9 mouse cellular contexts compared by ENCODE assay signal in genomic region chr10:42631754-42632452, GRCm38 (mm10). TPM values are rescaled to one million over a fixed set of nuclear protein-coding genes. Genes with fewer than 3 reads are reported as not detected.
DNase-seq lines count a peak whose midpoint lies in the region; ATAC-seq and TF ChIP-seq lines count a peak whose summit lies in the region.
"Had no signal": no experiment of that assay in that cellular context is flagged by ENCODE, and none has a peak within 500 bp of the region (broad histone marks: within the 10 kb centered on the region; RNA-seq: fewer than 3 reads in every experiment).

No protein-coding gene starts in this region.

- TF ChIP-seq POLR2A in brain, embryonic 14.5 days (IDR thresholded peaks at IDR 0.05; ENCODE audit: borderline replicate concordance, extremely low read depth, insufficient read depth, insufficient read length, poor library complexity, severe bottlenecking): no peak

- no peaks in the 10 kb centered on the region for H3K9me3 ChIP-seq in heart, embryonic 15.5 days (replicated peaks)
- no peaks in the 10 kb centered on the region for H3K9me3 ChIP-seq in midbrain, embryonic 12.5 days

- H3K4me1 ChIP-seq in heart, embryonic 15.5 days (replicated peaks): peaks cover 43% of the 10 kb centered on the region
- peaks cover 71% of the 10 kb centered on the region for H3K4me1 ChIP-seq in midbrain, embryonic 12.5 days

- H3K9ac ChIP-seq in heart, embryonic 15.5 days: no peak overlapping the region
- peak overlapping the region; percentile 35 for H3K9ac ChIP-seq in midbrain, embryonic 12.5 days (replicated peaks)

- under 1% methylated on average over 41 of the region's 42 CpGs for WGBS in heart, embryonic 15.5 days
- WGBS in midbrain, embryonic 12.5 days: 1% methylated on average over 42 of the region's 42 CpGs

- no peak overlapping the region for H3K27ac ChIP-seq in heart, embryonic 15.5 days
- H3K27ac ChIP-seq in midbrain, embryonic 12.5 days (replicated peaks): peak overlapping the region; percentile 76

- peak overlapping the region; percentile 89 for H3K4me2 ChIP-seq in heart, embryonic 15.5 days
- peak overlapping the region; percentile 52 for H3K4me2 ChIP-seq in midbrain, embryonic 12.5 days (replicated peaks)

- ATAC-seq in heart, embryonic 15.5 days (replicated peaks; ENCODE audit: insufficient number of reproducible peaks, insufficient read depth, low FRiP score, low read depth): no peak
- ATAC-seq in midbrain, embryonic 12.5 days (ENCODE audit: low FRiP score, low read depth): peak; percentile 38

- no peak for TF ChIP-seq CTCF in brain, embryonic 14.5 days (IDR thresholded peaks at IDR 0.05; ENCODE audit: borderline replicate concordance, extremely low read depth, insufficient read depth, insufficient read length)

- H3K4me3 ChIP-seq in heart, embryonic 15.5 days: peak overlapping the region; percentile 51
- H3K4me3 ChIP-seq in midbrain, embryonic 12.5 days: peak overlapping the region; percentile 33

- peaks cover 98% of the 10 kb centered on the region for H3K27me3 ChIP-seq in heart, embryonic 15.5 days
- peaks cover 93% of the 10 kb centered on the region for H3K27me3 ChIP-seq in midbrain, embryonic 12.5 days

- no peaks in the 10 kb centered on the region for H3K36me3 ChIP-seq in heart, embryonic 15.5 days
- H3K36me3 ChIP-seq in midbrain, embryonic 12.5 days: no peaks in the 10 kb centered on the region

- DNase-seq in heart, adult 18-20 months: no peak
- peak; percentile 57 for DNase-seq in brain, embryonic 14.5 days (ENCODE audit: low read depth)
- peak; percentile 6 for DNase-seq in heart, postnatal 4 days
- no peak for DNase-seq in frontal cortex, postnatal 36 days (ENCODE audit: low spot score in 2 of 2)
- no peak for DNase-seq in gastrocnemius, postnatal 10 days
- DNase-seq in ovary, adult 18-20 months (ENCODE audit: low spot score): no peak

RNA-seq across cellular contexts. Expression of gene Ostm1, which starts 48.3 kb away (rescaled TPM):
- 17.0 and 20.1 TPM in 2 replicates for polyA plus RNA-seq in heart, embryonic 15.5 days (2015; fragmentation: Nextera tagmentation; extraction: Ambion mirVana)
- 10 to 100 TPM; 21.2 to 22.7 TPM for total RNA-seq in heart, adult 18-20 months (2021)
- 29.2 and 37.4 TPM in 2 replicates for polyA plus RNA-seq in brain, embryonic 14.5 days (2012; rRNA removed)
- 10 to 100 TPM; 18.2 to 19.9 TPM for total RNA-seq in heart, postnatal 4 days (2021)
- polyA plus RNA-seq in midbrain, embryonic 12.5 days (2016; fragmentation: Nextera tagmentation; extraction: Ambion mirVana): 35.4 and 40.1 TPM in 2 replicates
- 10 to 100 TPM in 1 of 2 experiments, 1 to 10 TPM in 1; 9.3 to 10.7 TPM for total RNA-seq in gastrocnemius, postnatal 10 days (2021)

RNA-seq across cellular contexts. Expression of gene Nr2e1, which starts 48.5 kb away (rescaled TPM):
- polyA plus RNA-seq in heart, embryonic 15.5 days (2015; fragmentation: Nextera tagmentation; extraction: Ambion mirVana): not detected in 2 replicates
- not detected for total RNA-seq in heart, adult 18-20 months (2021)
- polyA plus RNA-seq in brain, embryonic 14.5 days (2012; rRNA removed): 14.6 and 34.7 TPM in 2 replicates
- total RNA-seq in heart, postnatal 4 days (2021): not detected
- polyA plus RNA-seq in midbrain, embryonic 12.5 days (2016; fragmentation: Nextera tagmentation; extraction: Ambion mirVana): 35.2 and 46.5 TPM in 2 replicates
- not detected for total RNA-seq in gastrocnemius, postnatal 10 days (2021)
- total RNA-seq: common myeloid progenitor, adult 5-6 weeks had no signal

Comparison
In these comparisons a context has a peak if more than half of its experiments do, and no peak if none do; other contexts are left out.
1. DNase-seq: peak in brain, embryonic 14.5 days (single experiment) and heart, postnatal 4 days (single experiment); none in heart, adult 18-20 months (0 of 2), frontal cortex, postnatal 36 days (0 of 2), gastrocnemius, postnatal 10 days (single experiment) and ovary, adult 18-20 months (single experiment).